Mouse (Mus musculus) lung, postnatal 0 days (tissue): Measurements from ENCODE around the gene Atrip.

Experiments
- CTCF ChIP-seq: IDR thresholded peaks from 2 replicates; pipeline ENCODE4 v1.5.1; 2016; ENCODE audit warnings: antibody characterized with exemption, mild to moderate bottlenecking
- EP300 ChIP-seq: IDR thresholded peaks from 2 replicates; pipeline ENCODE4 v1.6.1; 2016; ENCODE audit warnings: antibody characterized with exemption, mild to moderate bottlenecking, control low read depth

DNA sequence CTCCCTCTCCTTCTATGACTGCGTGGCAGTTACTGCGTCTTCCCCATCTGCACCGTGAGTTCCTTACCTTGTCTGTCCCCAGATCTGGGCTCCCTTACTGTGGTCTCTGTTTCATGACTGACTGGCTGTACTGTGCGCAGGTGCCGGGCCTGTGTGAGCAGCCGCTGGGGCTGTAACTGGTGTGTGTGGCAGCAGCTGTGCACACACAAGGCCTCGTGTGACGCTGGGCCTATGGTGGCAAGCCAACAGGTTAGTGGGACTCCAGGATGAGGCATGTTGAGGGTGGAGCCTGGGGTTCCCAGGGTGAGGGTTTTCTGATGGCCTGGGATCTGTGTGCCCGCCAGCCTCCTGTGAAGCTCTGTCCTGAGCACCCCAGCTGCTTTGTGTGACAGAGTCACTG, 30.2 kb upstream of the Atrip start:
- TF ChIP-seq CTCF (no peak), EP300 (no peak)
